Mouse (Mus musculus) C2C12 (cell line): ENCODE results near the gene Tmem203.

Experiments used
- CTCF ChIP-seq: IDR thresholded peaks from one replicate; pipeline ENCODE4 v1.5.1; 2011; ENCODE audit not compliant: control insufficient read depth, insufficient read depth, insufficient read length
- MAX ChIP-seq: IDR thresholded peaks from one replicate; pipeline ENCODE4 v1.6.1; 2011; ENCODE audit warnings: mild to moderate bottlenecking, control low read depth
- MYOD1 ChIP-seq: IDR thresholded peaks from one replicate; pipeline ENCODE4 v1.6.1; 2011; ENCODE audit warnings: low read depth; ENCODE audit not compliant: control insufficient read depth, insufficient read length
- MYOG ChIP-seq: IDR thresholded peaks from one replicate; pipeline ENCODE4 v1.6.1; 2011; ENCODE audit not compliant: control insufficient read depth, insufficient read length; ENCODE audit errors: extremely low read depth

DNA sequence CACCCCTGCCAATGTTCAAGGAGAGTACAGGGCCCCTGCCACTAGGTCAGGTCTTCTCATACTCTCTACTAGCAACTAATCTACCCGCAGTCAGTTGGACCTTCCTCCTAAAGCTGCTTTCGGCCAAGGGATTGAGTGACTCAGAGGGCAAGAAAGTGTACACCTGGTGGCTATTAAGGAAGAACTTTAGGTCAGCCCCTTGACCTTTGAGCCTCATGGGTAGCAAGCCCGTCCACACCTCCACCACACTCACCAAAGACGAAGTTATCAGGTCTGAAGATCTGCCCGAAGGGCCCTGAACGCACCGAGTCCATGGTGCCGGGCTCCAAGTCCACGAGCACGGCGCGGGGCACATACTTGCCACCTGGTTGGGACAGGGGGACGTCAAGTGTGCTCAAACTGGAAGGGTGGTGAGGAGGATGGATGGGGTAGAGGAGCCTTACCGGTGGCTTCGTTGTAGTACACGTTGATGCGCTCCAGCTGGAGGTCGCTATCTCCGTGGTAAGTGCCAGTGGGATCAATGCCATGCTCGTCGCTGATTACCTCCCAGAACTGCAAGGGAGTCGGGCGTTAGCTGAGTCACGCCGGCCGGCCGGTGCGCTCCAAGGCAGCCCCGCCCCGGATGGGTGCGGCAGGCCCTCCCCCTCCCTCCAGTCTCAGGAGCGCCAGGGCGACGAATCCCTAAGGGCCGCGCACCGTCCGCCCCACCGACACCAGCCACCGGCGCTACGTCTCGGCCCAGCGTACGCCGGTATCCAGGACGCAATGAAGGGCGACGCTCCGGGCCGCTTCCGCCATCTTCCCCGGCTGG is 31.4 kb upstream of the Tmem203 start:
- TF ChIP-seq CTCF: no peak
- TF ChIP-seq MAX: peak; percentile 51
- no peak for TF ChIP-seq MYOG
- no peak for TF ChIP-seq MYOD1
